Mouse (Mus musculus) erythroblast, embryonic 14.5 days (primary cell): ENCODE measurements around the gene Ntm.

ENCODE experiments used
- GATA1 ChIP-seq: IDR thresholded peaks from 2 replicates; pipeline ENCODE4 v1.6.1; 2012; ENCODE audit warnings: low read length, inconsistent platforms, mixed read lengths
- TAL1 ChIP-seq: IDR thresholded peaks from 3 replicates; pipeline ENCODE4 v1.6.1; 2012; ENCODE audit warnings: low read length, inconsistent platforms, mixed read lengths

DNA sequence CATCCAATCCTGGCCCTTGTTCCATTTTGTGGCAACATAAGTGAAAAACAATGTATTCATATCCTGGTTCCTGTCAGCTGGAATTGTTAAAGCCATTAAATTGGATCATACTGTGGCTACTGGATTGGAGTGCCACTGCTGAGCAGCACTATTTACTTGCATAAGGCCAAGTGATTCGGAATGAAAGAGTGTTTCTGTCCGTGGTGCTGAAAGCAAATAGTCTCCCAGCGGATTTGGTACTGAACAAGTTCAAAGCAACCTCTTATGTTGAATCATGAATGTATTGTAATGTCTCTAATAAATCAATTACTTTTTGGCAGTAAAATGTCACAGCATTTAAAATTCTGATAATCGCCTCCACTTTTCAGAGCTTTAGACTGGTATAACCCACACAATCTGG, 817.0 kb downstream of the Ntm start:
- TF ChIP-seq GATA1 = no peak
- TF ChIP-seq TAL1 = no peak
